Mouse (Mus musculus): ENCODE measurements around the gene Cacna1b.

Cacna1b gene

DNA sequence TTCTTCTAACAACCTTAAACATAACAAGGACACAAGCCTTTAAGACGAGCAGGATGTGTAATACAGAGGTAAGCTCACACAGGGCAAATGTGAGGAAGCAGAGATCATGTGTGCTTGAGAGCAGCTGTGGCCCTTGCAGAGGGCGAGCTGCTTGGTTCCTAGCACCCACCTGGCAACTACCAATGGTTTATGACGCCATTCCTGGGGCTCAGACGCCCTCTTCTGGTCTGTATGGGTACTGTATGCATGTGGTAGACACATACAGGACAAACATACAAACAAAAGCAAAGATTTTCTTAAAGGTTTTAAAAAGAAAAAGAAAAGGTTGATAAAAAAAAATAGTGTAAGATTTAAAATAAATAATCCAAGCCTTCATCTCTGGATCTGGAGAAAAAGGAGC is 18.3 kb upstream of the Cacna1b start:
- Histone ChIP-seq H3K9me3 (ENCODE audit: low read length) (peaks cover 12% of the 10 kb centered on the region), H3K27me3 (ENCODE audit: insufficient read depth, low read length) (no peaks in the 10 kb centered on the region; the same call in 1 of the 2 replicates), H3K4me1 (replicated peaks; ENCODE audit: low read depth, low read length) (peaks cover 14% of the 10 kb centered on the region), H3K4me3 (replicated peaks; ENCODE audit: low read length) (no peak overlapping the region), H3K36me3 (ENCODE audit: insufficient read depth, low read length) (no peaks in the 10 kb centered on the region)
- TF ChIP-seq CTCF (conservative IDR thresholded peaks at IDR 0.05; ENCODE audit: low read length), result peak; percentile 70
- TF ChIP-seq NANOG (IDR thresholded peaks at IDR 0.05; ENCODE audit: borderline replicate concordance, low read length), result no peak
- TF ChIP-seq POU5F1 (IDR thresholded peaks at IDR 0.05; ENCODE audit: borderline replicate concordance, low read length), result no peak

DNA sequence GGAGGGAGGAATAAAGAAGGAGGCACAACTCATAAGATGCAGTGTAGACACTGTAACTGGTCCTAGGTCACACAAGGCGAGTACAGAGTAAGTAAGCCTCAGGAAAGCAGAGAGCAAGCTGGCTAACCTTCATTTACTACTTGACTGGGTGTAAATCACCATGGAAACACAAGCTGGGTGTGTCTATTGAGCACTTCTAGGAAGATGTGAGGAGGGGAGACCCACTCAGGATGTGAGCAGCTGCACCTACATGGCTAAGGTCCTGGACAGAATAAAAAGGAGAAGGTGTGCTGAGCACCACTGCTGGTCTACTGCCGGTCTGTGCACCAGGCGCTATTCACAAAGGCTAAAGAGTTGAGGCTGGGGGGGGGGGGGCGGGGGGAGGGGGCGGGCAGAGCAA is 13.9 kb upstream of the Cacna1b start:
- H3K27me3 ChIP-seq (ENCODE audit: insufficient read depth, low read length), result no peaks in the 10 kb centered on the region; the same call in 1 of the 2 replicates
- 0 out of 2 replicates have a peak, but pooled peaks cover 2% of the 10 kb centered on the region for H3K9me3 ChIP-seq (ENCODE audit: low read length)
- H3K4me3 ChIP-seq (replicated peaks; ENCODE audit: low read length), result no peak overlapping the region
- no peaks in the 10 kb centered on the region for H3K36me3 ChIP-seq (ENCODE audit: insufficient read depth, low read length)
- peaks cover 16% of the 10 kb centered on the region for H3K4me1 ChIP-seq (replicated peaks; ENCODE audit: low read depth, low read length)
- no peak for TF ChIP-seq CTCF (conservative IDR thresholded peaks at IDR 0.05; ENCODE audit: low read length)
- TF ChIP-seq NANOG (IDR thresholded peaks at IDR 0.05; ENCODE audit: borderline replicate concordance, low read length), result no peak
- TF ChIP-seq POU5F1 (IDR thresholded peaks at IDR 0.05; ENCODE audit: borderline replicate concordance, low read length), result no peak

DNA sequence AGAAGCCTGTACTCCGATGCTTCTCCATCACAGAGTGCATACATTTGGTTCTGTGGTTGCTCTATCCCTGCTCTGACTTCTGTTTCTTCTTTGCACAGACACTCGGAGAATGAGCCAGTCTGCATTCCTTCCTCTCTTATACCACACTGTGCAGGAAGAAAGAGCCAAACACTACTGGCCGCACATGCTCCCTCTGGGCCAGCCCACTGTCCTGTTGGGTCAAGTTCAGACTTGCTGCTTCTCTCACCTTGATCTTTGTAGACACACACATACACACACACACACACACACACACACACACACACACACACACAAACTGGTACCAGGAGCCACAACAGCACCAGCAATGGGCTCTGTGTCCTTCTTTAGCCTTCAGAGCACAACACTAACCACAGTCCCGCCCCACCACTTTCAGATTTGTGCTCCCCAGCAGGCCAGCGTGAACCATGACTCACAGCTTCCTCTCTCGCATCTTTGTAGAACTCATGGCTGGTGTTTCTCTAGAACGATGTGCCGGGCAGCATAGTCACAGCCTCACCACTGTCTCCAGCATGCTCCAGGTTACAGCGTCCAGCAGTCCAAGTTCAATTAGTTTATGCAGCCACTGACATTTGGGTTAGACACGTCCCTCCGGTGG is 13.1 kb upstream of the Cacna1b start:
- no peak for TF ChIP-seq CTCF (conservative IDR thresholded peaks at IDR 0.05; ENCODE audit: low read length)
- TF ChIP-seq POU5F1 (IDR thresholded peaks at IDR 0.05; ENCODE audit: borderline replicate concordance, low read length), result no peak
- TF ChIP-seq NANOG (IDR thresholded peaks at IDR 0.05; ENCODE audit: borderline replicate concordance, low read length), result no peak

DNA sequence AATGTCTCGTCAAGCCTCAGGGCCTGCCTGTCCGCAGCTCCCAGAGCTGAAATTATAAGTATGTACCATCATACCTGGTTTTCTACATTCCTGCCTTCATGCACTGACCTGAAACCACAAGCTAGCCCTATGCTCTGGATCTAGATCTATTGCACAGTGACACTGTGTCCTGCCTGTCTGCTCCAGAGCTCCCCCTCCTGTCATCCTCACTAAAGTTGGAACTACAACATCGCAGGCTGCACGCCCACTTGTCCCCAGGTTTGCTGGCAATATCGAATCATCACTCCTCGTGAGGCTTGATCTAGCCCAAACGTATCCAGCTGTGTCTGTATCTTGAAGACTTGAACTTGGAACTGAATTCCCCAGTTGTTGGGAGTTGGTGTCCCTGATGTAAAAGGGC is 11.9 kb upstream of the Cacna1b start:
- Histone ChIP-seq H3K27me3 (ENCODE audit: insufficient read depth, low read length) (no peaks in the 10 kb centered on the region; the same call in 1 of the 2 replicates), H3K4me3 (replicated peaks; ENCODE audit: low read length) (no peak overlapping the region), H3K9me3 (ENCODE audit: low read length) (no peaks in the 10 kb centered on the region), H3K36me3 (ENCODE audit: insufficient read depth, low read length) (no peaks in the 10 kb centered on the region), H3K4me1 (replicated peaks; ENCODE audit: low read depth, low read length) (peaks cover 16% of the 10 kb centered on the region)
- TF ChIP-seq NANOG (IDR thresholded peaks at IDR 0.05; ENCODE audit: borderline replicate concordance, low read length) (no peak), POU5F1 (IDR thresholded peaks at IDR 0.05; ENCODE audit: borderline replicate concordance, low read length) (no peak), CTCF (conservative IDR thresholded peaks at IDR 0.05; ENCODE audit: low read length) (no peak; the same call in 1 of the 2 replicates)

More for the DNA sequence above, 13.1 kb upstream of the Cacna1b start:
- peaks cover 16% of the 10 kb centered on the region for H3K4me1 ChIP-seq (replicated peaks; ENCODE audit: low read depth, low read length)
- H3K4me3 ChIP-seq (replicated peaks; ENCODE audit: low read length), result no peak overlapping the region
- no peaks in the 10 kb centered on the region for H3K9me3 ChIP-seq (ENCODE audit: low read length)
- H3K27me3 ChIP-seq (ENCODE audit: insufficient read depth, low read length), result no peaks in the 10 kb centered on the region; the same call in 1 of the 2 replicates
- H3K36me3 ChIP-seq (ENCODE audit: insufficient read depth, low read length), result no peaks in the 10 kb centered on the region

DNA sequence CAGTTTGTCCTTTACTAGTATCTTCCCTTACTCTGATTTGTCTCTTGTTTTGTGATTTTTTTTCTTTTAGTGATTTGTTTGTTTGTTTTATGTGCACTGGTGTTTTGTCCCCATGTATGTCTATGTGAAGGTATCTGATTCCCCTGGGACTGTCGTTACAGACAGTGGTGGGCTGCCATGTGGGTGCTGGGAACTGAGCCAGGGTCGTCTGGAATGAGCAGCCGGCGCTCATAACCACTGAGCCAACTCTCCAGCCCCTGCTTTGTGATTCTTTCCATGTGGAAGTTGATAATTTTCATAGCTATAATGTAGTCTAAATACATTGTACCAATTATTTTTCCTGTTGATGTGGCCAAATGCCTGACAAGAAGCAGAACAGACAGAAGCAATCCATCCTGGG is 7.9 kb upstream of the Cacna1b start:
- no peak for TF ChIP-seq POU5F1 (IDR thresholded peaks at IDR 0.05; ENCODE audit: borderline replicate concordance, low read length)
- no peak for TF ChIP-seq CTCF (conservative IDR thresholded peaks at IDR 0.05; ENCODE audit: low read length)
- no peak for TF ChIP-seq NANOG (IDR thresholded peaks at IDR 0.05; ENCODE audit: borderline replicate concordance, low read length)
- H3K36me3 ChIP-seq (ENCODE audit: insufficient read depth, low read length), result no peaks in the 10 kb centered on the region
- H3K4me1 ChIP-seq (replicated peaks; ENCODE audit: low read depth, low read length), result no peaks in the 10 kb centered on the region
- peaks cover 5% of the 10 kb centered on the region for H3K27me3 ChIP-seq (ENCODE audit: insufficient read depth, low read length)
- H3K4me3 ChIP-seq (replicated peaks; ENCODE audit: low read length), result no peak overlapping the region
- no peaks in the 10 kb centered on the region for H3K9me3 ChIP-seq (ENCODE audit: low read length)

DNA sequence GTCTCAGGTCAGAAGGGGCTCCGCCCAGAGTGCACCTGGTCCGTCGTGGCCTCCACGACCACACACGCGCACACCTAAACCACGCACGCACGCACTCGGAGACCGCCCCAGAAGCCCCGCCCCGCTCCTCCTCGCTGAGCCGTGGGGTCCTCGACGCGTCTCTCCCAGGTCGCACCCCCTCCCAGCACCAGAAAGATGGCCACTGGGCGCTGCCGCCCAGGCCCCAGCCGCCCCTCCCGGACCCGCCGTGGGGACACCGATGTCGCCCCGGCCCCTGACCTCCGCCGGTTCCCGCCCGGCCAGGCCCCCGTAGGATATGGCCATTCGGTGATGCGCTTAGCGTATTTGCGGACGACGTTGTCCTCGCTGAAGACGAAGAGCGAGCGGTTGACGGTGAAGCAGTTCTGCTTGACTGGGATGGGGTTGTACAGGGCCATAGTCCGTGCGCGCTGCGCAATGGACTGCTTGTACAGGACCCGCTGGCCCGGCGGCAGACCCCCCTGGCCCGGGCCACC is 449 bp downstream of the Cacna1b start:
- Histone ChIP-seq H3K36me3 (ENCODE audit: insufficient read depth, low read length) (no peaks in the 10 kb centered on the region), H3K4me1 (replicated peaks; ENCODE audit: low read depth, low read length) (peaks cover 15% of the 10 kb centered on the region), H3K9me3 (ENCODE audit: low read length) (no peaks in the 10 kb centered on the region), H3K27me3 (ENCODE audit: insufficient read depth, low read length) (peaks cover 63% of the 10 kb centered on the region), H3K4me3 (replicated peaks; ENCODE audit: low read length) (peak overlapping the region; percentile 88)
- TF ChIP-seq NANOG (IDR thresholded peaks at IDR 0.05; ENCODE audit: borderline replicate concordance, low read length) (no peak), POU5F1 (IDR thresholded peaks at IDR 0.05; ENCODE audit: borderline replicate concordance, low read length) (no peak), CTCF (conservative IDR thresholded peaks at IDR 0.05; ENCODE audit: low read length) (no peak)

DNA sequence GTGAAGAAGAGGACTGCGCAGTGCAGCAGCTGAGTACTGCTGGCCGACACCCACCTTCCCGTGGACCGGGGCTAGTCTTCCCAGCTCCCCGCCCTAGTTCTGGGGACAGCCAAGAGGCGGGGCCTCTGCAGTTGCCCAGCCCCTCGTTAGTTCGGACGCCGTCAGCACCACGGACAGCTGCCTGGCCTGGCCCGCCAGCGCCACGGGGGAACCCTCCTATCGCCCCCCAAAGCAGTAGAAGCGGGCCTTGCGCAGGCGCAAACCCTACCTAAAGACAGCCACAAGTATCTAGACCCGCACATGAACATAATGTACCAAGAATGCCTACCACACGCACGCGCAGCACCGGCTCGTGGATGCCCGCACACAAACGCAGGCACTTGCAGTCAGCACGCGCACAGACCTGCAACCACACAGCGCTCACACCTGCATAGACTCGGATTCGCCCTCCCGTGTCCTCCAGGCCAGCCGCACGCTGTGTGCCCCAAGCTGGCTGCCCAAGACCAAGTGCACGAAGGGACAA is 968 bp downstream of the Cacna1b start:
- Histone ChIP-seq H3K36me3 (ENCODE audit: insufficient read depth, low read length) (no peaks in the 10 kb centered on the region), H3K4me3 (replicated peaks; ENCODE audit: low read length) (peak overlapping the region; percentile 88), H3K9me3 (ENCODE audit: low read length) (no peaks in the 10 kb centered on the region), H3K27me3 (ENCODE audit: insufficient read depth, low read length) (peaks cover 67% of the 10 kb centered on the region), H3K4me1 (replicated peaks; ENCODE audit: low read depth, low read length) (peaks cover 15% of the 10 kb centered on the region)
- no peak for TF ChIP-seq CTCF (conservative IDR thresholded peaks at IDR 0.05; ENCODE audit: low read length)
- TF ChIP-seq POU5F1 (IDR thresholded peaks at IDR 0.05; ENCODE audit: borderline replicate concordance, low read length), result no peak
- TF ChIP-seq NANOG (IDR thresholded peaks at IDR 0.05; ENCODE audit: borderline replicate concordance, low read length), result no peak

DNA sequence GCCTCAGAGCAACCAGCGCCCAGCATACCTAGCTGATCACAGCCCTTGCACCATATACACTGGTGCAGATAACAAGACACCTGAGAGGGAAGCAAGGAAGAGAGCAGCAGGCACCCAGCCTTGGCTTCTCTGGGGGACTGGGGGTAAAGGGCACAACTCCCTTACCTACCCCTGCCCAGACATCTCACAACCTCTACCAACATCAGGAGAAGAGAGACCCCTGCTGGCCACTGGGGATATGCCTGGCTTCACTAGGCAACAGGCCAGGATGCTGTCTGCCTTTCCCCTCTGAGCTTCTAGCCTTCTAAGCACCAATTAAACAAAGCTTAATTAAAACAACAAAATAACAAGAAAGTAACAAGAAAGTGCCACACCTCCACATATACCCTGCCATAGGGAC is 7.7 kb downstream of the Cacna1b start:
- TF ChIP-seq NANOG (IDR thresholded peaks at IDR 0.05; ENCODE audit: borderline replicate concordance, low read length) (no peak), POU5F1 (IDR thresholded peaks at IDR 0.05; ENCODE audit: borderline replicate concordance, low read length) (no peak), CTCF (conservative IDR thresholded peaks at IDR 0.05; ENCODE audit: low read length) (peak; percentile 74)
- Histone ChIP-seq H3K36me3 (ENCODE audit: insufficient read depth, low read length) (no peaks in the 10 kb centered on the region), H3K9me3 (ENCODE audit: low read length) (no peaks in the 10 kb centered on the region), H3K4me1 (replicated peaks; ENCODE audit: low read depth, low read length) (no peaks in the 10 kb centered on the region), H3K4me3 (replicated peaks; ENCODE audit: low read length) (no peak overlapping the region), H3K27me3 (ENCODE audit: insufficient read depth, low read length) (peaks cover 24% of the 10 kb centered on the region)

Measured in E14TG2a.4 (cell line).